Mouse (Mus musculus): ENCODE results near the gene Dhcr24. TPM values are rescaled to one million over a fixed set of nuclear protein-coding genes. Genes with fewer than 3 reads are reported as not detected.

Gene Dhcr24
- polyA plus RNA-seq (2012; rRNA removed), result 61.3 and 205 TPM in 2 replicates

DNA sequence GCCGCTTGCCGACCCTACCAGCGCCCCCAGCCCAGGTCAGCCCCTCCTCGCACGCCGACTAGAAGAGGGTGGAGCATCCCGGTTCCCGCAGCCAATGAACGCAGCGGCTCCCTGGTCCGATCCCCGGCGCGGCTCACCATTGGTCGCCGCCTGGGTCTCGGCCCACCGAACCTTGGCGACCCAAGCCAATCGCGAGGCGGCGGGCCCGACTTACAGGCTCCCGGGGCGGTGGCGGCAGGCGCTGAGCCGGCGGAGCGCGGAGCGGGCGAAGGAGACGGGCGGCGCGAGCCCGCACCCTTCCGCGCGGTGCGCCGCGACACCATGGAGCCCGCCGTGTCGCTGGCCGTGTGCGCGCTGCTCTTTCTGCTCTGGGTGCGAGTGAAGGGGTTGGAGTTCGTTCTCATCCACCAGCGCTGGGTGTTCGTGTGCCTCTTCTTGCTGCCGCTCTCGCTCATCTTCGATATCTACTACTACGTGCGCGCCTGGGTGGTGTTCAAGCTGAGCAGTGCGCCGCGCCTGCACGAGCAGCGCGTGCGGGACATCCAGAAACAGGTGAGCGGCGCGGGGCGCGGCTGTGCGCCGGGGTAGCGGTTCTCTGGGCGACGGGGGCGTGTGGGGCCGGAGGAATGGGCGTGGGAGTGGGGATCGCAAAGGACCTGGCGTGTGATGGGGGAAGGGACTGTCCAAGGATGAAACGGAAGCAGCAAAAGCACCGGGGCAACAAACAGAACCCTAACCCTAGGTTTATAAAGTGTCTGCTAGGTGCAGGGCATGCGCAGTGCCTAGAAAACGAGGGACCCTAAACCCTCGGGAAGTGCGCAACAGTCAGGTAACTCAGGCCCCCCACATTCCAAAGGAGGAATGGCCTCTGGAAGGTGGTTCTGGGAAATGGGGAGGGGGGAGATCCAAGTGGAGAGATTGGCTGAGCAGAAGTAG is at the start of gene Dhcr24:
Dhcr24 (plus strand) TSS at position 193 of the 936 bp plus-strand sequence.
- 1% methylated on average over 89 of the region's 89 CpGs for WGBS
- Histone ChIP-seq H3K4me3 (ENCODE audit: low read depth, low read length) (peak within 1 kb of the TSS; percentile 74), H3K36me3 (ENCODE audit: control insufficient read depth, insufficient read depth, low read length) (peaks cover 20% of the 10 kb centered on the region), H3K27me3 (ENCODE audit: control insufficient read depth, insufficient read depth, low read length) (no peaks in the 10 kb centered on the region), H3K27ac (ENCODE audit: insufficient read depth, low read depth, low read length) (peak within 1 kb of the TSS; percentile 92), H3K4me1 (ENCODE audit: control insufficient read depth, insufficient read depth, insufficient read length, low read length) (peaks cover 18% of the 10 kb centered on the region)
- TF ChIP-seq CTCF (IDR thresholded peaks at IDR 0.05; ENCODE audit: extremely low read depth, insufficient read length, insufficient replicate concordance, low read depth, low read length) (no peak), POLR2A (IDR thresholded peaks at IDR 0.05; ENCODE audit: low read depth, low read length) (peak; percentile 94)

DNA sequence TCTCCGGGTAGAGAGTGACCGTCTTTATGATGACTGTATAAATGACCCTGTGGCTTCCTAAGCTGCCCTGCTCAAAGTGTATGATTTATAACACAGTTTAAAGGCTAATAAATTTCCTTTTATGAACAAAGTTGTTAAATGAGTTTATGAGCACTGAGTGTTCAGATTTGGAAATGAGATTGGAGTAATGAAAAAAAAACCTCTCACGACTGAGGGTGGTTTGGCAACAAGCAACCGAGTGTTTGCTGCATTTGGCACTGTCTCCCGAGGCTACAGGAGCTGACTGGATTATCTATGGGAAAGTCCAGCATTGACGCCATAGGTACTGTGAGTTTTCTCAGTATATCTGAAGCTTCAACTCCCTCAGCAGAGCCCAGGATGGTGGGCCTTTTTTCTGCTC is 46.2 kb upstream of the Dhcr24 start:
- TF ChIP-seq CTCF (IDR thresholded peaks at IDR 0.05; ENCODE audit: extremely low read depth, insufficient read length, insufficient replicate concordance, low read depth, low read length), result no peak
- TF ChIP-seq POLR2A (IDR thresholded peaks at IDR 0.05; ENCODE audit: low read depth, low read length), result no peak
- 19% methylated on average over 6 of the region's 6 CpGs for WGBS
- H3K27ac ChIP-seq (ENCODE audit: insufficient read depth, low read depth, low read length), result no peak overlapping the region
- no peaks in the 10 kb centered on the region for H3K27me3 ChIP-seq (ENCODE audit: control insufficient read depth, insufficient read depth, low read length)
- no peaks in the 10 kb centered on the region for H3K36me3 ChIP-seq (ENCODE audit: control insufficient read depth, insufficient read depth, low read length)
- no peak overlapping the region for H3K4me3 ChIP-seq (ENCODE audit: low read depth, low read length)
- H3K4me1 ChIP-seq (ENCODE audit: control insufficient read depth, insufficient read depth, insufficient read length, low read length), result no peaks in the 10 kb centered on the region

DNA sequence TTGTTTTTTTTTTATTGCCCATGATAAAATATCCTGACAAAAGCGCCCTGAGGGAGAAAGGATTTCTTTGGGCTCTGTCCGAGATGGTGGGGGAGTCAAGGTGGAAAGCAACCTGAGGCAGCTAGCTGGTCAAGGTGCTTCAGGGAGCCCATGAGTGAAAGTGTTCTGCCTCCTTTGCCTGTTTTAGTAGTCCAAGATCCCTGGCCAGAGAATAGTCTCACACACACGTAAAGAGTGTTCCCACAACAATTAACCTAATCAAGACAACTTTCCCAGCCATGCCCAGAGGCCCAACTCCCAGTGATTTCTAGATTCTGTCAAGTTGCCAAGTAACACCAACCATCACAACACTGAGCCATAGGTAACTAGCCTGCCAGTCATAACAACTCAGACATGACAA is 38.3 kb upstream of the Dhcr24 start:
- H3K27me3 ChIP-seq (ENCODE audit: control insufficient read depth, insufficient read depth, low read length), result no peaks in the 10 kb centered on the region
- H3K27ac ChIP-seq (ENCODE audit: insufficient read depth, low read depth, low read length), result no peak overlapping the region
- H3K4me3 ChIP-seq (ENCODE audit: low read depth, low read length), result no peak overlapping the region
- TF ChIP-seq CTCF (IDR thresholded peaks at IDR 0.05; ENCODE audit: extremely low read depth, insufficient read length, insufficient replicate concordance, low read depth, low read length) (no peak), POLR2A (IDR thresholded peaks at IDR 0.05; ENCODE audit: low read depth, low read length) (no peak)
- H3K36me3 ChIP-seq (ENCODE audit: control insufficient read depth, insufficient read depth, low read length), result no peaks in the 10 kb centered on the region
- H3K4me1 ChIP-seq (ENCODE audit: control insufficient read depth, insufficient read depth, insufficient read length, low read length), result no peaks in the 10 kb centered on the region
- 37% methylated on average over 3 of the region's 3 CpGs for WGBS

DNA sequence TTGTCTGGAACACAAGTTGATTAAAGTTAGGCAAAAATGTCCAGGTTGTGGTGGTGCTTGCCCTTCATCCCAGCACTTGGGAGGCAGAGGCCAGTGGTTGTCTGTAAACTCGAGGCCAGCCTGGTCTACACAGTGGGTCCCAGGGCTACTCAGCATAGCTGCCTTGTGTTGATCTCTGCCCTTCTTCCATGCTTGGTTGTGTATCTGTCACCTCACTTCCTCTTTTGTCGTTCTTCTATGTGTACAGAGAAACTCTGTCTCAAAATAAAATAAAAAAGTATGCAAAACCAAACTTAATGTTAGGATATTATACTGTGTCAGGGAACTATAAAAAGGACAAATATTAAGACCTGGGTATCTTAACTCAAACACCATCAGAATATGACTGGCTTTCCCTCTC is 36.7 kb upstream of the Dhcr24 start:
- H3K4me3 ChIP-seq (ENCODE audit: low read depth, low read length), result no peak overlapping the region
- H3K36me3 ChIP-seq (ENCODE audit: control insufficient read depth, insufficient read depth, low read length), result no peaks in the 10 kb centered on the region
- H3K27me3 ChIP-seq (ENCODE audit: control insufficient read depth, insufficient read depth, low read length), result no peaks in the 10 kb centered on the region
- TF ChIP-seq POLR2A (IDR thresholded peaks at IDR 0.05; ENCODE audit: low read depth, low read length) (no peak), CTCF (IDR thresholded peaks at IDR 0.05; ENCODE audit: extremely low read depth, insufficient read length, insufficient replicate concordance, low read depth, low read length) (no peak)
- H3K4me1 ChIP-seq (ENCODE audit: control insufficient read depth, insufficient read depth, insufficient read length, low read length), result no peaks in the 10 kb centered on the region
- H3K27ac ChIP-seq (ENCODE audit: insufficient read depth, low read depth, low read length), result no peak overlapping the region
- WGBS, result 53% methylated on average over 2 of the region's 2 CpGs

DNA sequence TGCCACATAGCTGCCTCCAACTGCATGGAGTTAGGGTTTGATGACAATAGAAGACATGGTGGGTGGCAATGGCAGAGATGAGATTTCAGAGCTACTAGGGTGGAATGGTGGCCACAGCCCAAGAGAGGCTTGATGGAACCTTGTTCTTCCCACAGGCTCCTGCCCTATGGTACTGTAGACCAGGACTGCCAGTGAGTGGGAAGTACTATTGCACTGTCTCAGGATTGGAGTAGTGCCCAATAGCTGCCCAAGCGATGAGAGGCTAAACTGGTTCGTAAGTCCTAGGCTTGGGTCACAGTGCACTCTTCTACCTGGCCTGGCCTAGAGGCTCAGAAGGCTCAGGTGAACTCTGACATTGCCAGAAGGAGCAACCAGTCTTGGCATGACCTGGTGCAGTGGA is 35.8 kb upstream of the Dhcr24 start:
- WGBS, result 93% methylated on average over 2 of the region's 2 CpGs
- no peaks in the 10 kb centered on the region for H3K27me3 ChIP-seq (ENCODE audit: control insufficient read depth, insufficient read depth, low read length)
- peaks cover 2% of the 10 kb centered on the region; the same call in 1 of the 2 replicates for H3K4me1 ChIP-seq (ENCODE audit: control insufficient read depth, insufficient read depth, insufficient read length, low read length)
- H3K36me3 ChIP-seq (ENCODE audit: control insufficient read depth, insufficient read depth, low read length), result no peaks in the 10 kb centered on the region
- no peak overlapping the region for H3K4me3 ChIP-seq (ENCODE audit: low read depth, low read length)
- TF ChIP-seq POLR2A (IDR thresholded peaks at IDR 0.05; ENCODE audit: low read depth, low read length), result no peak
- TF ChIP-seq CTCF (IDR thresholded peaks at IDR 0.05; ENCODE audit: extremely low read depth, insufficient read length, insufficient replicate concordance, low read depth, low read length), result no peak
- H3K27ac ChIP-seq (ENCODE audit: insufficient read depth, low read depth, low read length), result no peak overlapping the region

DNA sequence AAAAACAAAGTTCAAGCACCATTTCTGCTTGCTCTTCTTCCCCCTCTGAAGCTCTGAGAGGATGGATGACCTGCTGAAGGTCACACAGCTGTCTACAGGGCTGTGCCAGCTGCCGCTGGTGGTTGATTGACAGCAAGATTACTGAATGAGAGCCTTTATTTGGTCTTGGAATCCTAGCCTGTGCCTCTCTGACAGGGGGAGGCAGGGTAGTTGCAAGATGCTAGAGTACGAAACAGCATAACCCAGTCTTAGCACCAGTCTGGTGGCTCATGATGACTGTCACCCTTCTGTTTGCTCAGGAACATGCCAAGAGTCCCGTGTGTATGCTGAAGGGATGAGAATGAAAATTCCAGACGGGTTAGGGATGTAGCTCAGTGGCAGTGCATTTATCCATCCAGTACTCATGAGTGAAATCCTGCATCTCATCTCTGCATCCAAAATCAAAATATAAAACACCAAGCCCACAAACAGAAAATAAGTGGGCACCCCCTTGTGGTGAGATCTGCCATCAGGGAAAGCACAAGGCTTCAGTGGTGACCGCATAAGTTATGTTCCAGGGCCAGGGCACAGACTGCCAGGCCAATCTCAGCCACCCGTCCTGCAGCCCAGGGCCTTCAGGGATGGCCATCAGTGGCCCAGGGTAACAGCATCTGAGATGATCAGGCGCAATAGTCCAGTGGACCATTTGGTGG is 32.8 kb upstream of the Dhcr24 start:
- TF ChIP-seq CTCF (IDR thresholded peaks at IDR 0.05; ENCODE audit: extremely low read depth, insufficient read length, insufficient replicate concordance, low read depth, low read length) (no peak), POLR2A (IDR thresholded peaks at IDR 0.05; ENCODE audit: low read depth, low read length) (no peak)
- H3K27ac ChIP-seq (ENCODE audit: insufficient read depth, low read depth, low read length), result no peak overlapping the region
- H3K4me3 ChIP-seq (ENCODE audit: low read depth, low read length), result no peak overlapping the region
- peaks cover 2% of the 10 kb centered on the region; the same call in 1 of the 2 replicates for H3K4me1 ChIP-seq (ENCODE audit: control insufficient read depth, insufficient read depth, insufficient read length, low read length)
- 78% methylated on average over 7 of the region's 7 CpGs for WGBS
- no peaks in the 10 kb centered on the region for H3K27me3 ChIP-seq (ENCODE audit: control insufficient read depth, insufficient read depth, low read length)
- H3K36me3 ChIP-seq (ENCODE audit: control insufficient read depth, insufficient read depth, low read length), result no peaks in the 10 kb centered on the region

All from small intestine, adult 2 months (tissue).